Mouse (Mus musculus): ENCODE measurements around the gene Pigo. TPM values are rescaled to one million over a fixed set of nuclear protein-coding genes. Genes with fewer than 3 reads are reported as not detected.

Gene Pigo
- polyA plus RNA-seq, 1 experiment from 2014 or later: 21.4 TPM

- H3K36me3 ChIP-seq (ENCODE audit: insufficient read depth): peaks cover 54% of the 10 kb centered on the region
- peak overlapping the region; percentile 67 for H3K4me3 ChIP-seq (ENCODE audit: low read depth, low read length)
- peak overlapping the region; percentile 73 for H3K4me2 ChIP-seq
- ATAC-seq (ENCODE audit: insufficient read depth) (no peak), DNase-seq (no peak)
- H3K9ac ChIP-seq: peak overlapping the region; percentile 83
- peaks cover 5% of the 10 kb centered on the region; the same call in 1 of the 2 replicates for H3K4me1 ChIP-seq (ENCODE audit: insufficient read depth)
- TF ChIP-seq CTCF (IDR thresholded peaks at IDR 0.05; ENCODE audit: low read depth): no peak
- WGBS: 63% methylated on average over 9 of the region's 9 CpGs
- H3K27ac ChIP-seq (ENCODE audit: low read depth): peak overlapping the region; percentile 78; the same call in 1 of the 2 replicates
- no peaks in the 10 kb centered on the region for H3K27me3 ChIP-seq (ENCODE audit: insufficient read depth, low read length)
- no peaks in the 10 kb centered on the region for H3K9me3 ChIP-seq (ENCODE audit: low read depth, low read length)
Measured at GRCm38 (mm10) chr4:43030352-43030751, 4.7 kb upstream of the Pigo start.

- TF ChIP-seq CTCF (IDR thresholded peaks at IDR 0.05; ENCODE audit: low read depth): no peak
- Histone ChIP-seq H3K27me3 (ENCODE audit: insufficient read depth, low read length) (no peaks in the 10 kb centered on the region), H3K9me3 (ENCODE audit: low read depth, low read length) (no peaks in the 10 kb centered on the region), H3K4me3 (ENCODE audit: low read depth, low read length) (0 out of 2 replicates have a peak overlapping the region, but pooled peaks have one; percentile 67), H3K4me2 (peak overlapping the region; percentile 73), H3K9ac (no peak overlapping the region), H3K36me3 (ENCODE audit: insufficient read depth) (peaks cover 51% of the 10 kb centered on the region), H3K4me1 (ENCODE audit: insufficient read depth) (peaks cover 7% of the 10 kb centered on the region; the same call in 1 of the 2 replicates), H3K27ac (ENCODE audit: low read depth) (no peak overlapping the region)
- ATAC-seq (ENCODE audit: insufficient read depth): no peak
- 91% methylated on average over 9 of the region's 9 CpGs for WGBS
- DNase-seq: no peak
Measured at GRCm38 (mm10) chr4:43029749-43030148, 4.1 kb upstream of the Pigo start.

- ATAC-seq (ENCODE audit: insufficient read depth): no peak
- Histone ChIP-seq H3K4me1 (ENCODE audit: insufficient read depth) (peaks cover 9% of the 10 kb centered on the region; the same call in 1 of the 2 replicates), H3K27me3 (ENCODE audit: insufficient read depth, low read length) (no peaks in the 10 kb centered on the region), H3K4me2 (no peak overlapping the region), H3K4me3 (ENCODE audit: low read depth, low read length) (no peak overlapping the region), H3K27ac (ENCODE audit: low read depth) (no peak overlapping the region), H3K9ac (no peak overlapping the region), H3K36me3 (ENCODE audit: insufficient read depth) (peaks cover 45% of the 10 kb centered on the region), H3K9me3 (ENCODE audit: low read depth, low read length) (no peaks in the 10 kb centered on the region)
- no peak for DNase-seq
- TF ChIP-seq CTCF (IDR thresholded peaks at IDR 0.05; ENCODE audit: low read depth): no peak
- 95% methylated on average over 7 of the region's 7 CpGs for WGBS
Measured at GRCm38 (mm10) chr4:43029121-43029520, 3.5 kb upstream of the Pigo start.

GRCm38 (mm10) chr4:43024673-43025072, 946 bp downstream of the Pigo start:
- peak overlapping the region; percentile 71 for H3K4me2 ChIP-seq
- no peaks in the 10 kb centered on the region for H3K9me3 ChIP-seq (ENCODE audit: low read depth, low read length)
- H3K27ac ChIP-seq (ENCODE audit: low read depth): no peak overlapping the region; the same call in 1 of the 2 replicates
- DNase-seq: no peak
- H3K4me3 ChIP-seq (ENCODE audit: low read depth, low read length): peak overlapping the region; percentile 62
- WGBS: 75% methylated on average over 14 of the region's 14 CpGs
- no peak for ATAC-seq (ENCODE audit: insufficient read depth)
- 0 out of 2 replicates have a peak, but pooled peaks cover 4% of the 10 kb centered on the region for H3K4me1 ChIP-seq (ENCODE audit: insufficient read depth)
- H3K9ac ChIP-seq: peak overlapping the region; percentile 56
- TF ChIP-seq CTCF (IDR thresholded peaks at IDR 0.05; ENCODE audit: low read depth): no peak
- peaks cover 70% of the 10 kb centered on the region for H3K36me3 ChIP-seq (ENCODE audit: insufficient read depth)
- H3K27me3 ChIP-seq (ENCODE audit: insufficient read depth, low read length): no peaks in the 10 kb centered on the region

- H3K9me3 ChIP-seq (ENCODE audit: low read depth, low read length): no peaks in the 10 kb centered on the region
- no peak overlapping the region for H3K27ac ChIP-seq (ENCODE audit: low read depth)
- H3K27me3 ChIP-seq (ENCODE audit: insufficient read depth, low read length): no peaks in the 10 kb centered on the region
- peaks cover 61% of the 10 kb centered on the region for H3K36me3 ChIP-seq (ENCODE audit: insufficient read depth)
- no peak for TF ChIP-seq CTCF (IDR thresholded peaks at IDR 0.05; ENCODE audit: low read depth)
- H3K9ac ChIP-seq: no peak overlapping the region
- WGBS: 76% methylated on average over 17 of the region's 17 CpGs
- 0 out of 2 replicates have a peak, but pooled peaks cover 4% of the 10 kb centered on the region for H3K4me1 ChIP-seq (ENCODE audit: insufficient read depth)
- no peak overlapping the region for H3K4me2 ChIP-seq
- ATAC-seq (ENCODE audit: insufficient read depth): no peak
- DNase-seq: no peak
- H3K4me3 ChIP-seq (ENCODE audit: low read depth, low read length): no peak overlapping the region
Measured at GRCm38 (mm10) chr4:43021341-43021740, 4.3 kb downstream of the Pigo start.

GRCm38 (mm10) chr4:43020876-43021275, 4.7 kb downstream of the Pigo start:
- Histone ChIP-seq H3K9ac (no peak overlapping the region), H3K9me3 (ENCODE audit: low read depth, low read length) (no peaks in the 10 kb centered on the region), H3K4me1 (ENCODE audit: insufficient read depth) (0 out of 2 replicates have a peak, but pooled peaks cover 4% of the 10 kb centered on the region), H3K36me3 (ENCODE audit: insufficient read depth) (peaks cover 62% of the 10 kb centered on the region), H3K4me2 (no peak overlapping the region), H3K27ac (ENCODE audit: low read depth) (no peak overlapping the region), H3K4me3 (ENCODE audit: low read depth, low read length) (no peak overlapping the region), H3K27me3 (ENCODE audit: insufficient read depth, low read length) (no peaks in the 10 kb centered on the region)
- TF ChIP-seq CTCF (IDR thresholded peaks at IDR 0.05; ENCODE audit: low read depth): no peak
- DNase-seq (no peak), ATAC-seq (ENCODE audit: insufficient read depth) (no peak)
- 86% methylated on average over 16 of the region's 16 CpGs for WGBS

- 0 out of 2 replicates have a peak, but pooled peaks cover 3% of the 10 kb centered on the region for H3K4me1 ChIP-seq (ENCODE audit: insufficient read depth)
- H3K27ac ChIP-seq (ENCODE audit: low read depth): no peak overlapping the region
- no peaks in the 10 kb centered on the region for H3K27me3 ChIP-seq (ENCODE audit: insufficient read depth, low read length)
- no peaks in the 10 kb centered on the region for H3K9me3 ChIP-seq (ENCODE audit: low read depth, low read length)
- DNase-seq (no peak), ATAC-seq (ENCODE audit: insufficient read depth) (no peak)
- no peak for TF ChIP-seq CTCF (IDR thresholded peaks at IDR 0.05; ENCODE audit: low read depth)
- H3K9ac ChIP-seq: no peak overlapping the region
- 89% methylated on average over 23 of the region's 23 CpGs for WGBS
- H3K4me3 ChIP-seq (ENCODE audit: low read depth, low read length): no peak overlapping the region
- no peak overlapping the region for H3K4me2 ChIP-seq
- H3K36me3 ChIP-seq (ENCODE audit: insufficient read depth): peaks cover 62% of the 10 kb centered on the region
Measured at GRCm38 (mm10) chr4:43019641-43020465, 5.8 kb downstream of the Pigo start.
